Mouse (Mus musculus) testis, adult 2 months (tissue): ENCODE measurements around the gene Pde8a.

Source experiments
- CTCF ChIP-seq: fragments of 200-500 bp; IDR thresholded peaks from 2 replicates; pipeline ENCODE4 v1.5.1; 2012; ENCODE audit warnings: low read depth, mild to moderate bottlenecking, inconsistent platforms, low read length, moderate library complexity; ENCODE audit not compliant: control insufficient read depth, insufficient read depth, insufficient replicate concordance
- POLR2A ChIP-seq: fragments of 200-500 bp; IDR thresholded peaks from 2 replicates; pipeline ENCODE4 v1.6.1; 2012; ENCODE audit warnings: low read depth, mild to moderate bottlenecking, inconsistent platforms, low read length, moderate library complexity; ENCODE audit not compliant: control insufficient read depth

- TF ChIP-seq POLR2A (peak; percentile 87), CTCF (peak; percentile 91)
These were observed 131.4 kb downstream of the Pde8a start, which contains the start of gene Rps17 for GRCm38 (mm10) chr7:81344544-81345446.
